Mouse (Mus musculus): ENCODE measurements around the gene Pprc1. TPM values are rescaled to one million over a fixed set of nuclear protein-coding genes. Genes with fewer than 3 reads are reported as not detected.
A peak's percentile ranks its signal among the peaks of the same experiment; 100 is the strongest.

Gene Pprc1
- polyA plus RNA-seq (2015; fragmentation: Nextera tagmentation; extraction: Ambion mirVana): 31.0 and 36.5 TPM in 2 replicates

DNA sequence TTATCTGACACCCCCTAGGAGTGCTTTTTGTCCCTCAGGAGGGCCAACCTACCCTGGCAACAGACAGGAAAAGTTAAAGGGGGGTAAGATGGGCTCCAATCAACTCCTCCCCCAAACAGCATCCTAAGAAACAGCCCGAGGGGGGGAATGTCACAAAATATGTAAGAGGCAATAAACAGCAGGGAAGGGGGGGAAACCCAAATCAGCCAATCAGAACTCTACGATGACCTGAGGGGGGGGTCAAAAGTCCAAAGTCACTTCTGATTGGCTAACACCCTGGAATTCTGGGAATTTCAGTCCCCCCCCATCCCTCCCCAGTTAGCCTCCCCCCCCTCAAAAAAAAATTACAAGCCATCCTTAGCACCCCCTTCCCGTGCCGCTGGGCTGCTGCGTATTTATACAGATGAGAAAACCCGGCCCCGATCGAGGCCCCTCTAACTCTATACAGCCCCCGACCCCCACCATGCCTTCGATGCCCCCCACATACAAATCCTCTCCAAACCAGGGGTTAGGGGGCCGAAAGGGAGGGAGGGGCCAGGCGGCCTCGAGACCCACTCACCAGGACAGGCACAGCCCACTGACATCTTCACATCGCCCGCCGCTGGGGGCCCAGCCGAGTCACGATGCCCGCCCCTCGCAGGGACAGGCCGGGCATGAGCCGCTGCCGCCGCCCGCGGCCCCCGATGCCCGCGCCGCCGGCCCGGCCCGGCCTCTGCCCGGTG lies at the start of gene Pprc1:
Gene Pprc1, plus strand, starts transcription at position 616 of the 722 bp plus-strand sequence.
- Histone ChIP-seq H3K9ac (peak within 1 kb of the TSS; percentile 98), H3K4me1 (replicated peaks) (peaks cover 53% of the 10 kb centered on the region), H3K4me3 (replicated peaks) (peak within 1 kb of the TSS; percentile 100), H3K27ac (peak within 1 kb of the TSS; percentile 98), H3K36me3 (no peaks in the 10 kb centered on the region), H3K27me3 (replicated peaks) (no peaks in the 10 kb centered on the region), H3K4me2 (replicated peaks) (peak within 1 kb of the TSS; percentile 89), H3K9me3 (no peaks in the 10 kb centered on the region)
- ATAC-seq: no peak
- WGBS: 1% methylated on average over 34 of the region's 34 CpGs

GRCm38 (mm10) chr19:45997365-45997764 lies 47.3 kb upstream of the Pprc1 start:
- peak overlapping the region; percentile 91 for H3K4me3 ChIP-seq (replicated peaks)
- no peaks in the 10 kb centered on the region for H3K9me3 ChIP-seq
- 56% methylated on average over 5 of the region's 5 CpGs for WGBS
- H3K4me2 ChIP-seq (replicated peaks): peak overlapping the region; percentile 66
- H3K4me1 ChIP-seq (replicated peaks): 0 out of 2 replicates have a peak, but pooled peaks cover 2% of the 10 kb centered on the region
- H3K27me3 ChIP-seq (replicated peaks): no peaks in the 10 kb centered on the region
- peak overlapping the region; percentile 96 for H3K9ac ChIP-seq
- H3K36me3 ChIP-seq: no peaks in the 10 kb centered on the region
- H3K27ac ChIP-seq: peak overlapping the region; percentile 95; the same call in 1 of the 2 replicates
- 0 out of 2 replicates have a peak, but pooled peaks have one; percentile 3 for ATAC-seq

- Histone ChIP-seq H3K36me3 (no peaks in the 10 kb centered on the region), H3K4me3 (replicated peaks) (peak within 1 kb of the TSS; percentile 91), H3K4me2 (replicated peaks) (peak within 1 kb of the TSS; percentile 66), H3K27me3 (replicated peaks) (no peaks in the 10 kb centered on the region), H3K9me3 (no peaks in the 10 kb centered on the region), H3K27ac (peak within 1 kb of the TSS; percentile 95), H3K4me1 (replicated peaks) (0 out of 2 replicates have a peak, but pooled peaks cover 4% of the 10 kb centered on the region), H3K9ac (peak within 1 kb of the TSS; percentile 96)
- ATAC-seq: peak; percentile 96
- under 1% methylated on average over 75 of the region's 76 CpGs for WGBS
These were observed 46.6 kb upstream of the Pprc1 start, which contains the start of gene Armh3 for GRCm38 (mm10) chr19:45997785-45998693. Gene Armh3, minus strand, starts transcription at chr19:45998488.

DNA sequence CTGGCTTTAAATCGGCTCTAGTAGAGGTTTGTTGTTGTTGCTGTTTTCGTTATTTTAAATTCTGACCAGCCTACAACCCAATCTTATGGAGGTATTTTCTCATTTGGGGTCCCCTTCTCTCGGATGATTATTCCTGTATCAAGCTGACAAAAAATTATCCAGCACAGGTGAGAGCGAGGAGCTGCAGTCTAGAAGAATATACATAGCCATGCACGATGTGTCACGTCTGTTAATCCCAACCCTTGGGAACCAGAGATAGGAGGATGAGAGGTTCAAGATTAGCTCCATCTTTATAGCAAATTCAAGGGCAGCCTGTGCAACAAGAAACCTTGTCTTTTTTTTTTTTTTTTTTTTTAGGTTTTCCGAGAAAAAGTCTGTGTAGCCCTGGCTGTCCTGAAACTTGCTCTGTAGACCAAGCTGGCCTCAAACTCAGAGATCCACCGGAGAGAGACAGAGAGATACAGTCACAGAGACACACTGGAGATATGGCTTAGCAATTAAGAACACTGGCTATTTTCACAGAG lies 45.9 kb upstream of the Pprc1 start:
- H3K36me3 ChIP-seq: no peaks in the 10 kb centered on the region
- no peaks in the 10 kb centered on the region for H3K27me3 ChIP-seq (replicated peaks)
- H3K4me3 ChIP-seq (replicated peaks): peak overlapping the region; percentile 91
- WGBS: 8% methylated on average over 8 of the region's 8 CpGs
- H3K4me2 ChIP-seq (replicated peaks): peak overlapping the region; percentile 66
- H3K9ac ChIP-seq: peak overlapping the region; percentile 96; the same call in 1 of the 2 replicates
- no peaks in the 10 kb centered on the region for H3K9me3 ChIP-seq
- H3K4me1 ChIP-seq (replicated peaks): 0 out of 2 replicates have a peak, but pooled peaks cover 8% of the 10 kb centered on the region
- ATAC-seq: peak; percentile 38
- H3K27ac ChIP-seq: no peak overlapping the region

- Histone ChIP-seq H3K27ac (no peak overlapping the region), H3K4me2 (replicated peaks) (no peak overlapping the region), H3K4me1 (replicated peaks) (peaks cover 13% of the 10 kb centered on the region), H3K4me3 (replicated peaks) (no peak overlapping the region), H3K27me3 (replicated peaks) (no peaks in the 10 kb centered on the region), H3K9ac (no peak overlapping the region), H3K36me3 (no peaks in the 10 kb centered on the region), H3K9me3 (no peaks in the 10 kb centered on the region)
- no peak for ATAC-seq
- WGBS: 63% methylated on average over 1 of the region's 1 CpGs
These were observed 45.3 kb upstream of the Pprc1 start for GRCm38 (mm10) chr19:45999378-45999777.

DNA sequence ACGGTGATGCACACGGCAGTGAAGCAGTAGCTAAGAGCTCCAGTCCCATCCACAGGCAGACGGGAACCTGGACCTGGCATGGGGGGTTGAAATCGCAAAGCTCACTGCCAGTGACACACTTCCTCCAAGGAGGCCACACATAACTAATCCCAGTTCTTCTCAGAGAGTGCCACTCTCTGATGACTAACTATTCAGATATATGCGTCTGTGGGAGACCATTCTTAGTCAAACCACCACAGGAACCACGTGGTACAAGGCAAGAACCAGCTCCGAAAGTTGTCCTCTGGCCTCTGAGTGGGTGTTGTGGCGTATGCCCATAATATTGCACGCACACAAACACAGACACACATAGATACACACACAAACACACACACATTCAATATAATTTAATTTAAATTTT lies 42.4 kb upstream of the Pprc1 start:
- no peaks in the 10 kb centered on the region for H3K27me3 ChIP-seq (replicated peaks)
- ATAC-seq: no peak
- H3K9me3 ChIP-seq: no peaks in the 10 kb centered on the region
- peaks cover 28% of the 10 kb centered on the region for H3K4me1 ChIP-seq (replicated peaks)
- H3K9ac ChIP-seq: no peak overlapping the region
- WGBS: 78% methylated on average over 9 of the region's 9 CpGs
- H3K27ac ChIP-seq: no peak overlapping the region
- no peak overlapping the region for H3K4me2 ChIP-seq (replicated peaks)
- no peak overlapping the region for H3K4me3 ChIP-seq (replicated peaks)
- 0 out of 2 replicates have a peak, but pooled peaks cover 4% of the 10 kb centered on the region for H3K36me3 ChIP-seq

GRCm38 (mm10) chr19:46003371-46004226 lies 41.1 kb upstream of the Pprc1 start, which contains the start of gene Hps6:
Gene Hps6, plus strand, starts transcription at chr19:46003508.
- Histone ChIP-seq H3K4me2 (replicated peaks) (peak within 1 kb of the TSS; percentile 97), H3K27me3 (replicated peaks) (no peaks in the 10 kb centered on the region), H3K4me3 (replicated peaks) (peak within 1 kb of the TSS; percentile 68), H3K4me1 (replicated peaks) (peaks cover 26% of the 10 kb centered on the region), H3K9me3 (no peaks in the 10 kb centered on the region), H3K27ac (peak within 1 kb of the TSS; percentile 68), H3K36me3 (0 out of 2 replicates have a peak, but pooled peaks cover 4% of the 10 kb centered on the region), H3K9ac (peak within 1 kb of the TSS; percentile 76)
- 2% methylated on average over 70 of the region's 70 CpGs for WGBS
- ATAC-seq: peak; percentile 95

DNA sequence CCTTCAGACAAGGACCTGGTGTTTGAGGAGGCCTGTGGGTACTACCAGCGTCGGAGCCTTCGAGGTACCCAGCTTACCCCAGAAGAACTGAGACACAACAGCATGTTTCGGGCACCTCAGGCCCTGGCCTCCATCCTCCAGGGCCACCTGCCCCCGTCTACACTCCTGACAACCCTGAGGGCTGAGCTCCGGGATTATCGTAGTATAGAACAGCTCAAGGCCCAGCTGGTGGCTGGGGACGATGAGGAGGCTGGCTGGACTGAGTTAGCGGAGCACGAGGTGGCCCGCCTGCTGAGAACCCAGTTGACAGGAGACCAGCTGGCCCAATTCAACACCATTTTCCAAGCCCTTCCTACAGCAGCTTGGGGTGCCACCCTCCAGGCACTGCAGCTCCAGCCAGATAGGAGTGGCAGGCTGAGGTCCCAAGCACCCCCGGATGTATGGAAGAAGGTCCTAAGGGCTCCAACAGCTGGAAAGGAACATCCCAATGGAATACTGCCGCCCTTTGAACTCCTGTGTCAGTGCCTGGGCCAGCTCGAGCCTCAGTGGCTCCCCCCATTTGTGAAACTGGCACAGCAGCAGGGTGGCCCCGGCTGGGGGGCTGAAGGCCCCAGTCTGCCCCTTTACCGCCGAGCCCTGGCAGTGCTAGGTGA lies 39.7 kb upstream of the Pprc1 start:
- Histone ChIP-seq H3K27ac (no peak overlapping the region), H3K4me1 (replicated peaks) (peaks cover 26% of the 10 kb centered on the region), H3K9me3 (no peaks in the 10 kb centered on the region), H3K36me3 (0 out of 2 replicates have a peak, but pooled peaks cover 4% of the 10 kb centered on the region), H3K9ac (no peak overlapping the region), H3K4me3 (replicated peaks) (no peak overlapping the region), H3K27me3 (replicated peaks) (no peaks in the 10 kb centered on the region), H3K4me2 (replicated peaks) (peak overlapping the region; percentile 97)
- no peak for ATAC-seq
- 83% methylated on average over 17 of the region's 17 CpGs for WGBS

DNA sequence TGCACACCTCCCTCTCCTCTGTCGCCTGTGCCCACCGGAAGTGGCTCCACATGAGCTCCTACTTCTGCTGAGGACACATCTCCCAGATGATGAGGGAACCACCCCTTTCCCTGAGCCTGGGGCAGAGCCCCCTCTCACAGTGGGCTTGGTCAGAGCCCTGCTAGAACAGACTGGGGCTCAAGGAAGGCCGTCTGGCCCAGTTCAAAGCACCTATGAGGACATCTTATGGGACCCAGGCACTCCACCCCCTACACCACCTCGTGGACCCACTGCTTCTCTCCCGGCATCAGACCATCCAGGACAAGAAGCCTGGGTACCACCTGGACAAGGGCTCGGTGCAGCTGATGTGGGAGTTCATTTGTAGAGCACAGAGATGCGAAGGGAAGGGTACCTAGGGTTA lies 39.0 kb upstream of the Pprc1 start:
- 86% methylated on average over 7 of the region's 7 CpGs for WGBS
- no peaks in the 10 kb centered on the region for H3K9me3 ChIP-seq
- no peak for ATAC-seq
- peaks cover 26% of the 10 kb centered on the region for H3K4me1 ChIP-seq (replicated peaks)
- H3K27me3 ChIP-seq (replicated peaks): no peaks in the 10 kb centered on the region
- H3K27ac ChIP-seq: no peak overlapping the region
- H3K36me3 ChIP-seq: 0 out of 2 replicates have a peak, but pooled peaks cover 4% of the 10 kb centered on the region
- H3K4me3 ChIP-seq (replicated peaks): no peak overlapping the region
- no peak overlapping the region for H3K4me2 ChIP-seq (replicated peaks)
- no peak overlapping the region for H3K9ac ChIP-seq

- Histone ChIP-seq H3K27ac (no peak overlapping the region), H3K9ac (no peak overlapping the region), H3K4me1 (replicated peaks) (no peaks in the 10 kb centered on the region), H3K4me3 (replicated peaks) (no peak overlapping the region), H3K9me3 (no peaks in the 10 kb centered on the region), H3K36me3 (no peaks in the 10 kb centered on the region), H3K27me3 (replicated peaks) (no peaks in the 10 kb centered on the region), H3K4me2 (replicated peaks) (no peak overlapping the region)
- ATAC-seq: peak; percentile 74
- WGBS: 35% methylated on average over 12 of the region's 12 CpGs
These were observed 30.0 kb upstream of the Pprc1 start for GRCm38 (mm10) chr19:46014572-46015178.

Measured in intestine, embryonic 15.5 days (tissue).